Mouse (Mus musculus) ES-E14 (cell line): ENCODE results near the gene Tiparp.

Experiments
- HCFC1 ChIP-seq: IDR thresholded peaks from 2 replicates; pipeline ENCODE4 v1.6.1; 2012; ENCODE audit warnings: low read length, inconsistent platforms, borderline replicate concordance; ENCODE audit not compliant: insufficient read depth
- MAFK ChIP-seq: IDR thresholded peaks from 2 replicates; pipeline ENCODE4 v1.6.1; 2014; ENCODE audit warnings: mild to moderate bottlenecking, low read depth, low read length, inconsistent platforms; ENCODE audit not compliant: insufficient read depth
- ZC3H11A ChIP-seq: IDR thresholded peaks from 2 replicates; pipeline ENCODE4 v1.6.1; 2012; ENCODE audit warnings: low read depth, mild to moderate bottlenecking, inconsistent platforms, low read length, borderline replicate concordance

- TF ChIP-seq HCFC1 = no peak
- 0 out of 2 replicates have a peak, but pooled peaks have one; percentile 57 for TF ChIP-seq MAFK
- no peak for TF ChIP-seq ZC3H11A
These were observed 11.1 kb upstream of the Tiparp start for GRCm38 (mm10) chr3:65517141-65517540.
